Mouse (Mus musculus) liver, adult 2 months (tissue): ENCODE measurements at regions not wholly inside any gene's neighbourhood (a gene's known extent, or its start where the extent isn't known, plus 50 kb on each side); places are given as distances from the start of the nearest gene placed in this dataset.

Source experiments
- CTCF ChIP-seq: fragments of 200-500 bp; IDR thresholded peaks from 2 replicates; pipeline ENCODE4 v1.5.1; 2011; ENCODE audit warnings: low read depth, low read length, control low read depth
- POLR2A ChIP-seq: fragments of 200-500 bp; IDR thresholded peaks from 2 replicates; pipeline ENCODE4 v1.6.1; 2011; ENCODE audit warnings: low read length, control low read depth; ENCODE audit not compliant: insufficient read depth; ENCODE audit errors: extremely low read depth

GRCm38 (mm10) chr4:9083526-9083925 is 844.7 kb upstream of the Car8 start:
- TF ChIP-seq POLR2A = no peak
- no peak for TF ChIP-seq CTCF
